Mouse (Mus musculus): ENCODE measurements around the gene Pcyt2. TPM values are rescaled to one million over a fixed set of nuclear protein-coding genes. Genes with fewer than 3 reads are reported as not detected.
A peak's percentile ranks its signal among the peaks of the same experiment; 100 is the strongest.

The Pcyt2 gene
- total and polyA plus RNA-seq, 3 experiments = 29.0 to 146 (median 102) TPM

DNA sequence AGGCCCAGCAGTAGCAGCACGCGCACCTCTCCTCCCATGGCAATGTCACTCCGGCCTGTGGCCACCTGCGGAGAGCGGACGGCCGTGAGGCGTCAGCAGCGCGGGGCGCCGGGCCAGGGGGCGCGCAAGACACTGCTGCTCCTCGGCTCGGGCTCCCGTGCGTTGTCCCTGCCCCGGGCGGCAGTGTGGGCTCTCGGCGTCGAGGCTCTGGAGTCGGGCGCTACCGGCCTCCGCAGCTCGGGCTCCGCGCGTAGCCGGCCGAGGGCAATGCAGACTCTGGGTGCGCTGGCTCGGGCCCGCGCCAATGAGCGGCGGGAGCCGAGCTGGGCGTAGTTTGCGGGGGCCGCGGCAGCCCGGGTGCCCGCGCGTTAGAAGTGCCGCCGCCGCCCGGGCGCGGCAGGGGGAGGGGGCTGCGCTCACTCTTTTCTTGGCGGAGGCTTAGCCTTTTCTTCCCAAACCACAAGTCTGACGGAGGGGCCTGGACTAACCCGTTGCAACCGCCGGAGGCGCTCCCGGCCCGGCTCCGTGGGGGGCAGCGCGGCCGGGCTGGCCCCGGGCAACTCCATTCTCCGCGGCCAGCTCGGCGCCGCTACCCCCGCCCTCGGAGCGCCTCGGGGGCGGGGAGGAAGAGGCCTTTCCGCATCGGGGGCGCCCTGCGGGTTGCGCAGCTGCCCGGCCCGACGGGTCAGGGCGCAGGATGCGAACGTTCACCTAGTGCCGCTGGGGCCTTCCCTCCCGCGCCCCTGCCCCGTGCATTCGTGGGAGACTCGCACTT, 42.8 kb upstream of the Pcyt2 start:
- ATAC-seq (ENCODE audit: extremely low read depth, insufficient number of reproducible peaks, low FRiP score, poor library complexity, severe bottlenecking) (no peak), DNase-seq (ENCODE audit: low spot score) (no peak)
- Histone ChIP-seq H3K27me3 (ENCODE audit: insufficient read depth, low read length) (peaks cover 89% of the 10 kb centered on the region), H3K4me3 (ENCODE audit: low read depth, low read length) (no peak overlapping the region), H3K9me3 (replicated peaks) (peaks cover 15% of the 10 kb centered on the region), H3K36me3 (replicated peaks) (no peaks in the 10 kb centered on the region), H3K4me1 (ENCODE audit: insufficient read depth, low read depth, low read length) (peaks cover 10% of the 10 kb centered on the region)
- no peak for TF ChIP-seq GATA1 (IDR thresholded peaks at IDR 0.05; ENCODE audit: borderline replicate concordance, low read length)
- no peak for TF ChIP-seq POLR2AphosphoS5 (IDR thresholded peaks at IDR 0.05; ENCODE audit: insufficient replicate concordance, low read depth, low read length)
- TF ChIP-seq TAL1 (conservative IDR thresholded peaks at IDR 0.05; ENCODE audit: low read depth, low read length) = no peak
- no peak for TF ChIP-seq CTCF (IDR thresholded peaks at IDR 0.05; ENCODE audit: low read depth, low read length)
- no peak for TF ChIP-seq GATA2 (IDR thresholded peaks at IDR 0.05; ENCODE audit: borderline replicate concordance, low read depth, low read length)

DNA sequence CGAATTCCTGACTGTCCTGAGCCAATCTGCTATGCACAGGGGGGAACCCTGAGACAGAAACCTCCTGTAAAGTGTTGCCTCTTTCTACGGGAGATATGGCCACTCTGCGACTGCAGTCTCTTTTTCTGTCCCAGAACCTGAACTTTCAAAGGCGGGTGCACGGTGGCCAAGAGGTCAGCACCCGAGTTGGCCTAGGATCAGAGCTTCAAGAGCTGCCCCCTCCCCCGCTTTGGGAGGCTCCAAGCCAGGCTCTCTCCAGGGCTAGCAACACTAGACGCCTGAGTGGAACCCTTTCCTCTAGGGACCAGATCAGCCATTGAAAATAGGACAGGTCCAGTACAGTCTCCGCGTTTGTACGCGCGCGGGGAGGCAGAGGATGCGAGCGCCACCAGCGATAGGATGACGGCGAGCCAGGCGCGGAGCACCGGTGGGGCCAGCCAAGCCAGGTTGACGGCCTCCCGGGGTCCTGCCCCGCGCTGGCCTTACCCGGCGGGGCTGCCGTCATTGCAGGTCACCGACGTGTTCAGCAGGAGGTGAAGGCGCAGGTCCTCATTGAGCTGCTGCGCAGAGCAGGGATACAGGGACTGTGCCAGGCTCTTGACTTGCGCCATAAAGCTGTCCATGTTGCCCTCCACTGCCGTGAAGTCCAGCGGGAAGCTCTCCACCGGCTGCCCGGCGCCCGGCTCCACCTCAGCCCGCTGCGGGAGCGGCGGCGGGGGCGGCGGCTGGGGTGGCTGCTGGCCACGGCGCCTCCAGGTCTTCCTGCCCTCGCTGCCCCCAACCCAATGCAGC, 42.0 kb upstream of the Pcyt2 start:
- Histone ChIP-seq H3K9me3 (replicated peaks) (peaks cover 15% of the 10 kb centered on the region), H3K36me3 (replicated peaks) (no peaks in the 10 kb centered on the region), H3K27me3 (ENCODE audit: insufficient read depth, low read length) (peaks cover 83% of the 10 kb centered on the region), H3K4me1 (ENCODE audit: insufficient read depth, low read depth, low read length) (peaks cover 10% of the 10 kb centered on the region), H3K4me3 (ENCODE audit: low read depth, low read length) (no peak overlapping the region; the same call in 1 of the 2 replicates)
- TF ChIP-seq CTCF (IDR thresholded peaks at IDR 0.05; ENCODE audit: low read depth, low read length) (no peak), GATA1 (IDR thresholded peaks at IDR 0.05; ENCODE audit: borderline replicate concordance, low read length) (no peak)
- no peak for ATAC-seq (ENCODE audit: extremely low read depth, insufficient number of reproducible peaks, low FRiP score, poor library complexity, severe bottlenecking)
- DNase-seq (ENCODE audit: low spot score) = no peak

DNA sequence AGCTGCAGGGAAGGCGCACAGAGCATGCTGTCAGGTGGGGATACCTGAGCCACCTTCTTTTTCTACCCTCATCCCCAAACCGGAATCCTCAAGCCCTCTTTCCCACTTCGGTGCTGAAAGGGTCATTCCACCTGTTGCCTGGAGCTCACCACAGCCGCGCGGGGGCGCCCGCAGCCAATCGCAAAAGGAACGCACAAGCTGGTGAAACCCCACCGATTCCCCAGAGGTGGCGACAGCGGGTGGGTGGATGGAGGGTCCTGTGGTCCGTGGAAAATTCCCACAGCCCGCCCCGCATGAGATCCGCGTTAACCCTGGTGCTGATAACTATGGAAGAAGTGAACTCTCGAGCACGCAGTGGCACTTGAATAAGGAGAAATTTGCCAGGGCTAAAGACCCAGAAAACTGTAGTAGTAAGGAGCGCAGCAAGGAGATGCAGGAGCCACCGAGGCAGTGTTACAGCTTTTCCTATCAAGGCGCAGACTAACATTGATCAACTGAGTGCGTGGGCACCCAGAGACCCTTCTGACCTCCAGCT, 41.2 kb upstream of the Pcyt2 start:
- H3K27me3 ChIP-seq (ENCODE audit: insufficient read depth, low read length) = peaks cover 85% of the 10 kb centered on the region
- H3K4me3 ChIP-seq (ENCODE audit: low read depth, low read length) = no peak overlapping the region
- no peak for ATAC-seq (ENCODE audit: extremely low read depth, insufficient number of reproducible peaks, low FRiP score, poor library complexity, severe bottlenecking)
- TF ChIP-seq TAL1 (conservative IDR thresholded peaks at IDR 0.05; ENCODE audit: low read depth, low read length) (no peak), POLR2AphosphoS5 (IDR thresholded peaks at IDR 0.05; ENCODE audit: insufficient replicate concordance, low read depth, low read length) (no peak), GATA1 (IDR thresholded peaks at IDR 0.05; ENCODE audit: borderline replicate concordance, low read length) (no peak), CTCF (IDR thresholded peaks at IDR 0.05; ENCODE audit: low read depth, low read length) (peak; percentile 44)
- no peaks in the 10 kb centered on the region for H3K36me3 ChIP-seq (replicated peaks)
- peak; percentile 49 for DNase-seq (ENCODE audit: low spot score)
- H3K4me1 ChIP-seq (ENCODE audit: insufficient read depth, low read depth, low read length) = peaks cover 13% of the 10 kb centered on the region
- H3K9me3 ChIP-seq (replicated peaks) = peaks cover 15% of the 10 kb centered on the region

DNA sequence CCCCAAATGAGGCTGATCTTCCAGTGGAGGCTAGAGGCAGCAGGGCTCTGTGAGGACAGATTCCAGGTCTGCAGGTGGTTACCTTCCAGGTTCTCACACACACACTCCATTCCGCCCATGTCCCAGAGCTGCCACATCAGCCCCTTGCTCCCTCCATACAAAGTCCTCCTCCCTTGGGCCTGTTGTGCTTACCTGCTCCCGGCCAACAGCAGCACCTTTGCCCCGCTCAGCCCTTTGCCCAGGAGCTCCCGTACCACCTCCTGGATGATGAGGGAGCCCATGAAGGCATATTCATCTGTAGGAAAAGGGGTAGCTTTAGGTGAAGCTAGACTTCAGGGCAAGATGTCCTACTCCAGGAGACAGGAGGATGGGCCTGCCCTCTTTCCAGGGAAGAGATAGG, 39.6 kb upstream of the Pcyt2 start:
- Histone ChIP-seq H3K27me3 (ENCODE audit: insufficient read depth, low read length) (peaks cover 74% of the 10 kb centered on the region), H3K4me1 (ENCODE audit: insufficient read depth, low read depth, low read length) (peaks cover 14% of the 10 kb centered on the region), H3K36me3 (replicated peaks) (no peaks in the 10 kb centered on the region), H3K4me3 (ENCODE audit: low read depth, low read length) (no peak overlapping the region), H3K9me3 (replicated peaks) (peaks cover 15% of the 10 kb centered on the region)
- DNase-seq (ENCODE audit: low spot score) (no peak), ATAC-seq (ENCODE audit: extremely low read depth, insufficient number of reproducible peaks, low FRiP score, poor library complexity, severe bottlenecking) (no peak)
- no peak for TF ChIP-seq GATA1 (IDR thresholded peaks at IDR 0.05; ENCODE audit: borderline replicate concordance, low read length)
- TF ChIP-seq GATA2 (IDR thresholded peaks at IDR 0.05; ENCODE audit: borderline replicate concordance, low read depth, low read length) = no peak
- no peak for TF ChIP-seq TAL1 (conservative IDR thresholded peaks at IDR 0.05; ENCODE audit: low read depth, low read length)
- no peak for TF ChIP-seq POLR2AphosphoS5 (IDR thresholded peaks at IDR 0.05; ENCODE audit: insufficient replicate concordance, low read depth, low read length)
- no peak for TF ChIP-seq CTCF (IDR thresholded peaks at IDR 0.05; ENCODE audit: low read depth, low read length)

DNA sequence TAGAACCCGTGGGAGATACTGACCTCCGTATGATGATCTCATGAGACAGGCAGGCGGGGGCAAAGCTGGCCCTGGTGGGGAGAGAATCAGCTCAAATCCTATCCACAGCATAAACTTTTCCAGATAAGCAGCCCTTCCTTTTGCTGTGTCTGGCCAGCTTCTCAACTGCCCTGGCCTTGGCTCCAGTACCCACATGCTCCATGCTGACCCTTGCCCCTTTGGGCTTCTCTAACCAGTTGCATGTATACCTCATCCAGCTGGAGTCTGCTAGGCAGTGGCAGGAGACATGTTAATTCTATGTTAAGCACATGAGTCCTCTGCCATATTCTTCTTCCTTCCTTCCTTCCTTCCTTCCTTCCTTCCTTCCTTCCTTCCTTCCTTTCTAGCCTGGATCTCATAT, 37.0 kb upstream of the Pcyt2 start:
- ATAC-seq (ENCODE audit: extremely low read depth, insufficient number of reproducible peaks, low FRiP score, poor library complexity, severe bottlenecking) (no peak), DNase-seq (ENCODE audit: low spot score) (no peak)
- no peaks in the 10 kb centered on the region for H3K36me3 ChIP-seq (replicated peaks)
- peaks cover 1% of the 10 kb centered on the region for H3K9me3 ChIP-seq (replicated peaks)
- no peak for TF ChIP-seq CTCF (IDR thresholded peaks at IDR 0.05; ENCODE audit: low read depth, low read length)
- TF ChIP-seq GATA2 (IDR thresholded peaks at IDR 0.05; ENCODE audit: borderline replicate concordance, low read depth, low read length) = no peak
- TF ChIP-seq POLR2AphosphoS5 (IDR thresholded peaks at IDR 0.05; ENCODE audit: insufficient replicate concordance, low read depth, low read length) = no peak
- TF ChIP-seq TAL1 (conservative IDR thresholded peaks at IDR 0.05; ENCODE audit: low read depth, low read length) = no peak
- TF ChIP-seq GATA1 (IDR thresholded peaks at IDR 0.05; ENCODE audit: borderline replicate concordance, low read length) = no peak
- no peak overlapping the region for H3K4me3 ChIP-seq (ENCODE audit: low read depth, low read length)
- peaks cover 14% of the 10 kb centered on the region for H3K4me1 ChIP-seq (ENCODE audit: insufficient read depth, low read depth, low read length)
- H3K27me3 ChIP-seq (ENCODE audit: insufficient read depth, low read length) = peaks cover 60% of the 10 kb centered on the region

DNA sequence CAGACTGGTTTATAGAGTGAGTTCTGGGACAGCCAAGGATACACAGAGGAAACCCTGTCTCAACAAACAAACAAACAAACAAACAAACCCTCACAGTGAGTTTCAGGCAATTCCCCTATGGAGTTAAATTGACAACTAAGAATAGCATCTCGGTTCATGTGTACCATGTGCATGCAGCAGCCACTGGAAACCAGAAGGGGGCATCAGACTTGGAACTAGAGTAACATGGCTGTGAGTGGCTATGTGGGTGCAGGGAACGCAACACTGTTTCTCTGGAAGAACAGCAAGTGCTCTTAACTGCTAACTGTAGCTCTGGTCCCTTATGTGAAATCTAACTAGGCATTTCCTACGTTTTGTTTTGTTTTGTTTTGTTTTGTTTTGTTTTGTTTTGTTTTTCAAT, 34.1 kb upstream of the Pcyt2 start:
- no peak for ATAC-seq (ENCODE audit: extremely low read depth, insufficient number of reproducible peaks, low FRiP score, poor library complexity, severe bottlenecking)
- H3K4me3 ChIP-seq (ENCODE audit: low read depth, low read length) = no peak overlapping the region
- no peak for TF ChIP-seq GATA2 (IDR thresholded peaks at IDR 0.05; ENCODE audit: borderline replicate concordance, low read depth, low read length)
- no peak for TF ChIP-seq POLR2AphosphoS5 (IDR thresholded peaks at IDR 0.05; ENCODE audit: insufficient replicate concordance, low read depth, low read length)
- TF ChIP-seq GATA1 (IDR thresholded peaks at IDR 0.05; ENCODE audit: borderline replicate concordance, low read length) = no peak
- TF ChIP-seq TAL1 (conservative IDR thresholded peaks at IDR 0.05; ENCODE audit: low read depth, low read length) = no peak
- no peak for TF ChIP-seq CTCF (IDR thresholded peaks at IDR 0.05; ENCODE audit: low read depth, low read length)
- DNase-seq (ENCODE audit: low spot score) = no peak
- no peaks in the 10 kb centered on the region for H3K36me3 ChIP-seq (replicated peaks)
- peaks cover 21% of the 10 kb centered on the region for H3K4me1 ChIP-seq (ENCODE audit: insufficient read depth, low read depth, low read length)
- no peaks in the 10 kb centered on the region for H3K9me3 ChIP-seq (replicated peaks)
- H3K27me3 ChIP-seq (ENCODE audit: insufficient read depth, low read length) = peaks cover 48% of the 10 kb centered on the region
